Mouse (Mus musculus) CH12.LX (cell line): ENCODE results near the gene Cd40. TPM values are rescaled to one million over a fixed set of nuclear protein-coding genes. Genes with fewer than 3 reads are reported as not detected.

Source experiments
- DNase-seq: peaks from one replicate; pipeline ENCODE4 v3.0.0-alpha.2; 2013; ENCODE audit errors: extremely low read depth
- H3K27ac ChIP-seq: 2 replicates; pipeline ENCODE4 v1.5.1; 2012; ENCODE audit warnings: low read depth, mild to moderate bottlenecking, control low read depth, moderate library complexity; ENCODE audit not compliant: insufficient read depth
- H3K27me3 ChIP-seq: replicated peaks from 2 replicates; pipeline ENCODE3; 2012; ENCODE audit warnings: inconsistent platforms
- H3K36me3 ChIP-seq, 2 experiments: replicated peaks in 1 of 2; 2 replicates each; pipeline versions ENCODE3 to v1.6.1; 2012; ENCODE audit warnings: inconsistent platforms in 1 of 2, low read length in 1 of 2, mild to moderate bottlenecking in 1 of 2, mixed read lengths in 1 of 2, moderate library complexity in 1 of 2; ENCODE audit not compliant: control insufficient read depth in 1 of 2, insufficient read depth in 1 of 2
- H3K4me1 ChIP-seq, 2 experiments: 2 replicates each; pipeline ENCODE4 v1.6.1; 2012; ENCODE audit warnings: inconsistent platforms in 1 of 2, moderate library complexity in 1 of 2; ENCODE audit not compliant: insufficient read depth in 2 of 2, control insufficient read depth in 1 of 2
- H3K4me2 ChIP-seq: 2 replicates; pipeline ENCODE4 v1.6.1; 2012; ENCODE audit warnings: low read depth, mild to moderate bottlenecking, control low read depth; ENCODE audit not compliant: poor library complexity, insufficient read depth, severe bottlenecking
- H3K4me3 ChIP-seq, 3 experiments: fragments of 150-350 bp in 1 of 3; sonication (generic) in 1 of 3; replicated peaks in 1 of 3; 2 replicates each; pipeline versions ENCODE3 to v1.5.1; 2011 to 2012; ENCODE audit warnings: low read depth in 2 of 3, low read length in 2 of 3, mild to moderate bottlenecking in 2 of 3, moderate library complexity in 2 of 3, control low read depth in 1 of 3, improper control_type of control experiment in 1 of 3, inconsistent platforms in 1 of 3, mixed read lengths in 1 of 3; ENCODE audit not compliant: poor library complexity in 1 of 3
- H3K79me2 ChIP-seq: replicated peaks from 2 replicates; pipeline ENCODE4 v1.6.1; 2012; ENCODE audit warnings: mild to moderate bottlenecking, moderate library complexity; ENCODE audit not compliant: control insufficient read depth, poor library complexity, insufficient read depth, severe bottlenecking; ENCODE audit errors: extremely low read depth
- H3K9ac ChIP-seq: 2 replicates; pipeline ENCODE4 v1.6.1; 2012; ENCODE audit warnings: low read depth, mild to moderate bottlenecking, control low read depth, moderate library complexity; ENCODE audit not compliant: insufficient read depth
- H3K9me3 ChIP-seq: replicated peaks from 2 replicates; pipeline ENCODE3; 2012; ENCODE audit warnings: low read length, inconsistent platforms, mixed read lengths
- BHLHE40 ChIP-seq: IDR thresholded peaks from 2 replicates; pipeline ENCODE4 v1.6.1; 2011; ENCODE audit warnings: mild to moderate bottlenecking, low read depth, low read length, improper control_type of control experiment
- CHD1 ChIP-seq: IDR thresholded peaks from 2 replicates; pipeline ENCODE4 v1.6.1; 2012; ENCODE audit warnings: low read depth, low read length, improper control_type of control experiment, inconsistent platforms
- CTCF ChIP-seq, 2 experiments: IDR thresholded peaks in 1 of 2; conservative IDR thresholded peaks in 1 of 2; 2 replicates each; pipeline ENCODE4 v1.5.1; 2011 to 2012; ENCODE audit warnings: low read depth in 2 of 2, low read length in 2 of 2, improper control_type of control experiment in 1 of 2, inconsistent platforms in 1 of 2, mild to moderate bottlenecking in 1 of 2, moderate library complexity in 1 of 2
- ETS1 ChIP-seq: conservative IDR thresholded peaks from 2 replicates; pipeline ENCODE4 v1.6.1; 2012; ENCODE audit warnings: low read depth, mild to moderate bottlenecking, inconsistent platforms, low read length, improper control_type of control experiment, moderate library complexity
- HCFC1 ChIP-seq: IDR thresholded peaks from 2 replicates; pipeline ENCODE4 v1.6.1; 2012; ENCODE audit warnings: low read depth, mild to moderate bottlenecking, inconsistent platforms, low read length, improper control_type of control experiment
- IRF4 ChIP-seq: IDR thresholded peaks from 2 replicates; pipeline ENCODE4 v1.6.1; 2014; ENCODE audit warnings: low read depth, mild to moderate bottlenecking, inconsistent platforms, low read length, improper control_type of control experiment
- JUN ChIP-seq: IDR thresholded peaks from 2 replicates; pipeline ENCODE4 v1.6.1; 2011; ENCODE audit warnings: low read depth, mild to moderate bottlenecking, low read length, improper control_type of control experiment, moderate library complexity; ENCODE audit not compliant: insufficient read depth
- JUND ChIP-seq: conservative IDR thresholded peaks from 2 replicates; pipeline ENCODE4 v1.6.1; 2011; ENCODE audit warnings: low read depth, low read length, improper control_type of control experiment
- KAT2A ChIP-seq: IDR thresholded peaks from 2 replicates; pipeline ENCODE4 v1.6.1; 2012; ENCODE audit warnings: low read length, improper control_type of control experiment, inconsistent platforms; ENCODE audit not compliant: insufficient replicate concordance
- MAFK ChIP-seq: IDR thresholded peaks from 2 replicates; pipeline ENCODE4 v1.6.1; 2011; ENCODE audit warnings: low read length, improper control_type of control experiment; ENCODE audit not compliant: insufficient replicate concordance
- MAX ChIP-seq: IDR thresholded peaks from 2 replicates; pipeline ENCODE4 v1.6.1; 2011; ENCODE audit warnings: low read length, improper control_type of control experiment
- MAZ ChIP-seq: IDR thresholded peaks from 2 replicates; pipeline ENCODE4 v1.6.1; 2012; ENCODE audit warnings: low read depth, mild to moderate bottlenecking, inconsistent platforms, low read length, improper control_type of control experiment, moderate library complexity
- MEF2A ChIP-seq: IDR thresholded peaks from 2 replicates; pipeline ENCODE4 v1.6.1; 2014; ENCODE audit warnings: low read depth, mild to moderate bottlenecking, inconsistent platforms, low read length, improper control_type of control experiment, borderline replicate concordance
- POLR2AphosphoS2 ChIP-seq: IDR thresholded peaks from 2 replicates; pipeline ENCODE4 v1.6.1; 2011; ENCODE audit warnings: low read depth, low read length, improper control_type of control experiment
- RCOR1 ChIP-seq: conservative IDR thresholded peaks from 2 replicates; pipeline ENCODE4 v1.6.1; 2012; ENCODE audit warnings: low read depth, mild to moderate bottlenecking, inconsistent platforms, low read length, improper control_type of control experiment
- SIN3A ChIP-seq: IDR thresholded peaks from 2 replicates; pipeline ENCODE4 v1.6.1; 2012; ENCODE audit warnings: low read length, improper control_type of control experiment, inconsistent platforms
- TCF12 ChIP-seq: IDR thresholded peaks from 2 replicates; pipeline ENCODE4 v1.6.1; 2014; ENCODE audit warnings: low read depth, mild to moderate bottlenecking, inconsistent platforms, low read length, improper control_type of control experiment
- USF2 ChIP-seq: conservative IDR thresholded peaks from 2 replicates; pipeline ENCODE4 v1.6.1; 2011; ENCODE audit warnings: low read depth, low read length, improper control_type of control experiment
- ZKSCAN1 ChIP-seq: IDR thresholded peaks from 2 replicates; pipeline ENCODE4 v1.6.1; 2012; ENCODE audit warnings: low read depth, inconsistent platforms, low read length, improper control_type of control experiment, borderline replicate concordance
- ZNF384 ChIP-seq: IDR thresholded peaks from 2 replicates; pipeline ENCODE4 v1.6.1; 2012; ENCODE audit warnings: low read depth, low read length, improper control_type of control experiment, inconsistent platforms
- dilution Hi-C: fragments of 300-500 bp; cut with MboI; formaldehyde crosslinking; loops from 2 replicates; pipeline ENCODE4 v1.14.3; 2020; ENCODE audit warnings: low sequenced_read_pairs; ENCODE audit not compliant: extremely low pct_unique_long_range_greater_than_20kb, extremely low pct_ligation_motif_present
- in situ Hi-C: fragments of 300-500 bp; cut with MboI; formaldehyde crosslinking; loops from 3 replicates; pipeline ENCODE4 v1.14.3; 2019; ENCODE audit warnings: low sequenced_read_pairs, low pct_ligation_motif_present, low pct_unique_long_range_greater_than_20kb, mixed read lengths
- polyA plus RNA-seq: library from polyadenylated mRNA; unstranded; fragments of >175 nt; gene quantifications from 2 replicates; pipeline ENCODE4 v1.2.1, GENCODE M21; 2012; ENCODE audit warnings: low read depth; ENCODE audit not compliant: insufficient read length
- total RNA-seq, 2 experiments: library from RNA; depleted of rRNA; stranded (reverse); fragments of 300-350 nt in 1 of 2; fragments of >200 nt in 1 of 2; gene quantifications; 2 replicates each; pipeline ENCODE4 v1.2.3; 2012 to 2014

Cd40 gene
- total and polyA plus RNA-seq, 3 experiments = 146 to 223 (median 147) TPM

DNA sequence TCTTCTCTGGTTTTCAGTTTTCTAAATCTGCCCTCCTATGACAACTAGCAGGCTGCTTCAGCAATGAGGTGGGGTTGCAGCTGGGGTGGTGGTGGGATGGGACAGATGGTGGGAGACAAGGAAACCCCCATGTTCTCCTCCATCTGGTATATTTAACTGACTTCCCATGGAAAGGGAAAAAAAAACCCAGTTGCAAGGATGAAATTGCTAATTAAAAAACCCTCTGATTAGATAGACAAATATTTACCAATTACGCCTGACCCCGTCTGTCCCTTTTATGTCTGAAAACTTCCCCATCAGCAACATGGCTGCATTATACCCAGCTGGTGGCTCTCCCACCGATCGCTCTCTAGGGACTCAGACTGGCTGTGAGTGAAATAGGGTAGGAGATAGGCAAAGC is 31.2 kb downstream of the Cd40 start:
- H3K79me2 ChIP-seq = no peaks in the 10 kb centered on the region
- H3K9me3 ChIP-seq = no peaks in the 10 kb centered on the region
- H3K27me3 ChIP-seq = peaks cover 47% of the 10 kb centered on the region
- H3K4me2 ChIP-seq = no peak overlapping the region
- dilution Hi-C loops (no loop called here), in situ Hi-C loops (no loop called here)
- H3K27ac ChIP-seq = no peak overlapping the region
- TF ChIP-seq JUND (no peak), RCOR1 (no peak), MAX (no peak), IRF4 (no peak), MAFK (no peak), ETS1 (no peak), BHLHE40 (no peak), CHD1 (no peak), ZKSCAN1 (no peak), USF2 (no peak), JUN (no peak), MEF2A (no peak)
- no peak overlapping the region for H3K4me3 ChIP-seq
- no peak for DNase-seq
- H3K36me3 ChIP-seq = no peaks in the 10 kb centered on the region
- no peaks in the 10 kb centered on the region for H3K4me1 ChIP-seq
- H3K9ac ChIP-seq = no peak overlapping the region

GRCm38 (mm10) chr2:165089470-165089869 is 34.0 kb downstream of the Cd40 start:
- dilution Hi-C loops = no loop called here
- DNase-seq = no peak
- H3K27me3 ChIP-seq = peaks cover 65% of the 10 kb centered on the region
- no peak overlapping the region for H3K27ac ChIP-seq
- no peaks in the 10 kb centered on the region for H3K9me3 ChIP-seq
- in situ Hi-C loops = no loop called here
- no peak for TF ChIP-seq BHLHE40
- no peak for TF ChIP-seq POLR2AphosphoS2
- no peak for TF ChIP-seq MAZ
- no peak for TF ChIP-seq CTCF (conservative IDR thresholded peaks at IDR 0.05 in 1 of 2, IDR thresholded peaks at IDR 0.05 in 1 of 2; ENCODE audit: low read depth in 2 of 2, low read length in 2 of 2)
- TF ChIP-seq ZNF384 = no peak
- TF ChIP-seq TCF12 = no peak
- TF ChIP-seq SIN3A = no peak
- TF ChIP-seq KAT2A = no peak
- no peak for TF ChIP-seq HCFC1
- H3K79me2 ChIP-seq = no peaks in the 10 kb centered on the region
- no peak overlapping the region for H3K9ac ChIP-seq
- no peaks in the 10 kb centered on the region for H3K4me1 ChIP-seq
- no peak overlapping the region for H3K4me2 ChIP-seq
- H3K4me3 ChIP-seq = no peak overlapping the region
- no peaks in the 10 kb centered on the region for H3K36me3 ChIP-seq
